Mouse (Mus musculus) frontal cortex, adult 2 months (tissue): ENCODE measurements around the gene S1pr5. TPM values are rescaled to one million over a fixed set of nuclear protein-coding genes. Genes with fewer than 3 reads are reported as not detected.
"Not testable (repeated sequence)": the region's sequence is repeated elsewhere in the genome, so short reads cannot be mapped to it uniquely, and the experiment has no call there.

Experiments
- DNase-seq, 2 experiments: peaks; one replicate each; pipeline ENCODE4 v3.0.0; 2022; ENCODE audit warnings: low spot score in 1 of 2; ENCODE audit errors: extremely low spot score in 1 of 2
- polyA plus RNA-seq: library from polyadenylated mRNA; depleted of rRNA; stranded (reverse); fragments of >200 nt; gene quantifications from 2 replicates; pipeline ENCODE4 v1.2.3, GENCODE M21; 2012

The S1pr5 gene
- polyA plus RNA-seq, 1 experiment: 9.9 TPM

DNA sequence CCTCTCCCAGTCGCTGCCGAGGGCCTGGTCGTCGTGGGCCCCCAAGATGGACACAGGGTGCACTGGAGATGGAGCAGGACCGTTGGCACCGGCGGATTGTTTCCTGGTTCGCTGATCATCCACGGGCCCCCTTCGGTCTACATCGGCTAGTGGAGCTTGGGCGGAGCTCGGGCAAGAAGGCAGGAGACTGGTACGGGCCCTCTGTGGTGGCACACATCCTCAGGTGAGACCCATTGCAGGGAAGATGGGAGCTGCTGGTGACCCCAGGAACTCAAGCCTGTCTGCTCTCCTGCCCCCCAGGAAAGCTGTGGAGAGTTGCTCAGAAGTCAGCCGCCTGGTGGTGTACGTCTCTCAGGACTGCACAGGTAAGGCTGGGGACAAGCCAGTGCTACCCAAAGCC lies 20.1 kb upstream of the S1pr5 start:
- DNase-seq: peak in 1 of 2 experiments; percentile 1

DNA sequence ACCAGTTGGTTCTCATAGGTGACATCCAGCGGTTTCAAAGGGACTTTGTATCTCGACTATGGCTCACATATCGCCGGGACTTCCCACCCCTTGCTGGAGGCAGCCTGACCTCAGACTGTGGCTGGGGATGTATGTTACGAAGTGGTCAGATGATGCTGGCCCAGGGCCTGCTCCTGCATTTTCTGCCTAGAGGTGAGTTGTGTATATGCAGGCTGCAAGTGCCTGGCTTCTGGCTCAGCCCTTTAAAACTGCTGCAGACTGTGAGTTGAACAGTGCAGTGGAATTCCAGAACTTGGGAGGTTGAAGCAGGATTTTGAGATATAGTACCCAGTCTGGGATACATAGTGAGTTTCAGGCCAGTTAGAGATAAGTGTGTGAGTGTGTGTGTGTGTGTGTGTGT lies 18.6 kb upstream of the S1pr5 start:
- DNase-seq: no peak

DNA sequence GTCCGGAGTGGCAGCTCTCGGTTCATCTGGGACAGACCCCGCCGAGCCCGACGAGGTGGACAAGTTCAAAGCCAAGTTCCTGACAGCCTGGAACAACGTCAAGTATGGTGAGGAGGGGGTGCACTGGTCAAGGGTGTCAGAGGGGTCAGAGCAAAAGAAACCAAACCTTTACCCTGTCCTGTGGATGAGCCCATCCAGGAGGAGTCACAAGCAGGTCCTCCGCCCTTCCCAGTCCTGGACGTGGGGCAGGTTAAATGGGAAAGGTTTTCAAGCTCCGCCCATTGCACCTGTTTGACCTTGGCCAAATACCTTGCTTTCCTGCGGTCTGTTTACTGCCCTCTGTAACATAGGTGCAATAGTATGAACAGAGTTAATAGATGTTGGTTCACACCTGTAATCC lies 17.4 kb upstream of the S1pr5 start:
- no peak for DNase-seq

DNA sequence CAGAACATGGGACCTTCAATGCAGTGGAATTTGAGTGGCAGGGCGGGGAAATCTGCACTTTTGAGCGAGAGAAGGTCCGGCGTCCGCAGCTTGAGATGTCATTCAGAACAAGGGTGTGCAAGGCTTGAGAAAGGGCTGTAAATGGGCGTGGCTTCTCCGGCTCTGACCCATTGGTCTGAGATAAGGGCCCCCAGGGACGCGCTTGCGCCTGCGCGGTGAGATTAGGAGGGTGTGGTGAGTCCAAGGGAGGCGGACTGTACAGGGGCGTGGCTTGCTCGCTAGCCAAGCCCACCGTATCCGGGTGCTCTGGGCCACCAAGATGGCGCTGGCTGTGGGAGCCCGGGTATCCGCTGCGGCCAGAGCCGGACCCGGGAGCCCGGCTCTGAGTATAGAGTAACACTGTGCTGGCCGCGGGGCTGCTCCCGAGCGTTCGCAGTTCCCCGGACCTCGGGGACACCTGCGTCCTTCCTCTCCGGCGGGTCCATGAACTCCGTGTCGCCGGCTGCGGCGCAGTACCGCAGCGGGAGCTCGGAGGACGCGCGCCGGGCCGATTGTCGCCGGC lies 16.8 kb upstream of the S1pr5 start, which contains the start of gene Atg4d:
Atg4d (plus strand) TSS at position 294 of the 562 bp plus-strand sequence.
- peak; percentile 95 to 97 for DNase-seq

DNA sequence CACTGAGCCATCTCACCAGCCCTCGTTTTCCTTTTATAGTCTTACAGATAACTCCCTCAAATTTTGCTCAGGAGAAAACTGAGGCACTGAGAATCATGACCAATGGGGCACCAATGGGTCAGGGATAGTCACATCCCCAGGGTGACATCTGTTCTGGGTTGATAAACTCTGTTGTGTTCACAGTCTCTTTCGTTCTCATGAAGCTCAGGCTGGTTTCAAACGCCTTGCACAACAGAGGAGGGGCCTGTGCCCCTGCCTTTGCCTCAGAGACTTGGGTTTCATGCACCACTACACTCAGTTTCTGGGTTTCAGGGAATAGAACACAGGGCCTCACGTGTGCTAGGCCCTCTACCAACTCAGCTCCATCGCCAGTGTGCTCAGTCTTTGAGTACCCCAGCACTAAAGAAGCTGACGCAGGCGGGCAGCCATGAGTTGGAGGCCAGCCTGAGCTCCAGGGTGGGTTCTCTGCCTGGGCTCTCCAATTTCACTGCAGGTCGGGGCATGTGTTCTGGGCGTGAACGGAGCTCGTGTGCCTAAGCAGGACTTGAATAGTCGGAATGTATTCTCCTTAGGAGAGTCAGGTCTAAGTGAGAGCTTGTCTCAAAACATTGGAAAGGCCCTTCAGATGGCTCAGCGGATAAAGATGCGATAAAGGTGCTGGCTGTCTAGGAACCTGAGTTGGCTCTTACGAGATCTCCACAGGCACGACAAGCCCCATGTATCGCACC lies 16.2 kb upstream of the S1pr5 start:
- DNase-seq: no peak

DNA sequence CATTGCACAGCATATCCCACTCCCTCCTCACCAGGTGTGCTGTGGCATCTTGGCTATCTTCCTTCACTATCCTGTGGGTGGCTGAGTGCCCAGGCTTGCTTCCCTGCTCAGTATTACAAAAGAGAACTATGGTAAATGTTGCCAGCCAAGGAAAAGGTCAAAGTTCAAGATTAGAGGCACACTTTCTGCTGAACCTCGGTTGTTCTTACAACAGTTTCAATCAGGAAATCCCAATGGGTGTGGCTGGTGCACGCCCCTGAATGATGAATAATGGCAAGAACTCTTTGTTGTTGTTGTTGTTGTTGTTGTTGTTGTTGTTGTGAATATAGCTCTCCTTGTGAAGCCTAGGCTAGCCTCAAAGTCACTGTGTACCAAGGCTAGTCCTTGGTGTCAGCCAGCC lies 13.6 kb upstream of the S1pr5 start:
- no peak for DNase-seq

DNA sequence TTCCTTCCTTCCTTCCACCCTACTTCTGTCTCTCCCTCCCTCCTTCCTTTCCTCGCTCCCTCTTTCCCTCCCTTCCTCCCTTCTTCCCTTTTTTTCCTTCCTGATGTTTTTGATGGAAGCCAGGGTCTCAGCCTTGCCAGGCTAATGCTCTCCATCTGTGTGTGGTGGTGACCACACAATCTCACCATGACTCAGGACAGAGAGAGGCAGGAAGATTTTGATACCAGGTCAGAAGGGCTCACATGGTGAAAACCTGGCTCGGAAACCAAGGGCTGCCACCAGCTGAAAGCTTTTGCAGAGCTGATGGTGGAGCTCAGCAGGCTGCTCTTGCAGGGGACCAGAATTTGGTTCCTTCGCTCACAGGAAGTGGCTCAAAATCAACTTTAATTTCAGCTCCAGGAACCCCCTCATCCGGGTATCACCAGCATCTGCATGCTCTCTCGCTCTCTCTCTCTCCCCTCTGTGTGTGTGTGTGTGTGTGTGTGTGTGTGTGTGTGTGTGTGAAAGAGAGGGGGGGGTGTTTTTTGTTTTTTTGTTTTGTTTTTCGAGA lies 12.3 kb upstream of the S1pr5 start:
- DNase-seq: no peak

DNA sequence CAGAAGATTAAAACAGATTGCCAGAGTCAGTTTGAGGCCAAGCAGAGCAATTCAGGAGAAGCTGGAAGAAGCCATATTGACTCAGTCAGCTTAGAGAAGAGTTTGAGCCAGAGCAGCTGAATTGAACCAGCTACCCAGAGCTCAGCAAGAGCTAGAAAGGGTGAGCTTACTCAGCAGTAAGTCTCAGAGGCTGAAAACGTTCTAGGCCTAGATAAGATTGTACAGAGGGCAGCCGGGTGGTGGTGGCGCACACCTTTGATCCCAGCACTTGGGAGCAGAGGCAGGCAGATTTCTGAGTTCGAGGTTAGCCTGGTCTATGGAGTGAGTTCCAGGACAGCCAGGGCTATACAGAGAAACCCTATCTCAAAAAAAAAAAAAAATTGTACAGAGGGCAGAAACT lies 8.1 kb upstream of the S1pr5 start:
- not testable (repeated sequence) for DNase-seq

DNA sequence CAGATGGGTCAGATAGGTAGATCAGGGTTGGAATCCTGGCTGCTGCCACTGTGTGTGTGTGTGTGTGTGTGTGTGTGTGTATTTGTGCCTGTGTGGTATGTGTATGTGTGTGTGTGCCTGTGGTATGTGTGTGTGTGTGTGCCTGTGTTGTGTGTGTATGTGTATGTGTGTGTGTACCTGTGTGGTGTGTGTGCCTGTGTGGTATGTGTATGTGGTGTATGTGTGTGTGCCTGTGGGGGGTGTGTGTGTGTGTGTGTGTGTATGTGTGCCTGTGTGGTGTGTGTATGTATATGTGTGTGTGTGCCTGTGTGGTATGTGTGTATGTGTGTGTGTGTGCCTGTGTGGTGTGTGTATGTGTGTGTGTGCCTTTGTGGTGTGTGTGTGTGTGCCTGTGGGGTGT lies 6.4 kb upstream of the S1pr5 start:
- DNase-seq: no peak

DNA sequence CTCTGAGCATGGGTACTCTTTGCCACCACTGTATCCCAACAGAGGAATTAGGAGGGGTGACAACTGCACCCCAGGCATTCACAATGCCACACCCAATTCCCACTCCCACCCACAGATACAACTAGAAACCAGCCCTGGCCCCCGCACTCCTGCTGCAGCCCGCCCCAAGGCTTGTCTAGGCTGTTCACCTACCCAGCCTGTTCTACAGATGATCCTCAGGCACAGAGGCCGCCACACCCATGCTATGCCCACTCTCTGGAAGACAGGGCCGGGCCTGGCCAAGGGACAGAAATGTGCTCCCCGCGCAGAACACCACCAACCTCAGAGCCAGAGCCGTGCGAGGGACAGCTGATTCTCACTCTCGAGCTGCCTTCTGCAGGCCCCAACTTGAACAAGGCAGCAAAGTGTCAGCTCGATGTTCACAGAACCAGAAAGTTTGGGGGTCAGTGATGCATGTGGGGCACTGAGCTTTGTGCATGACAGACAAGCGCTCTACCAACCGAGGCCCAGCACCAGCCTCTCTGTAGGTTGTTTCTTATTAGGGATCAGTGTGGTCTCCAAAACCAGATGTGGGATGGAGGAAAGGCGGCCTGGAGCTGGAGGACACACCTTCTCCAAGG lies 3.0 kb upstream of the S1pr5 start:
- no peak for DNase-seq

DNA sequence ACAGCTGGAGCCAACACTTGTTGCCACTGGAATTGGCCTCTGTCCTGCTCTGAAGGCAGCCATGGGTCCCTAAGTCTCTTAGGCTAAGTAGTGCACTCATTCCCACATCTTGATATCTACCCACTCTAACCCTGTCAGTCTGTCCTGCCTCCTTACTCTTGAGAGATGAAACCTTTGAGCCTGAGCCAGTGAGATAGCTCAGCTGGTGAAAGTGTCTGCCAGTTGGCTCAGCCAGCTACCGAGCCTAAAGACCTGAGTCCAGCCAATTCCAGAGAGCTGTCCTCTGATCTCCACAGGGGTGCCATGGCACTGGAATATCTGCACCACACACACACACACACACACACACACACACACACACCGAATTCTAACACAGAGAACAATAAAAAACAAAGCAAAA lies 2.3 kb upstream of the S1pr5 start:
- DNase-seq: no peak

DNA sequence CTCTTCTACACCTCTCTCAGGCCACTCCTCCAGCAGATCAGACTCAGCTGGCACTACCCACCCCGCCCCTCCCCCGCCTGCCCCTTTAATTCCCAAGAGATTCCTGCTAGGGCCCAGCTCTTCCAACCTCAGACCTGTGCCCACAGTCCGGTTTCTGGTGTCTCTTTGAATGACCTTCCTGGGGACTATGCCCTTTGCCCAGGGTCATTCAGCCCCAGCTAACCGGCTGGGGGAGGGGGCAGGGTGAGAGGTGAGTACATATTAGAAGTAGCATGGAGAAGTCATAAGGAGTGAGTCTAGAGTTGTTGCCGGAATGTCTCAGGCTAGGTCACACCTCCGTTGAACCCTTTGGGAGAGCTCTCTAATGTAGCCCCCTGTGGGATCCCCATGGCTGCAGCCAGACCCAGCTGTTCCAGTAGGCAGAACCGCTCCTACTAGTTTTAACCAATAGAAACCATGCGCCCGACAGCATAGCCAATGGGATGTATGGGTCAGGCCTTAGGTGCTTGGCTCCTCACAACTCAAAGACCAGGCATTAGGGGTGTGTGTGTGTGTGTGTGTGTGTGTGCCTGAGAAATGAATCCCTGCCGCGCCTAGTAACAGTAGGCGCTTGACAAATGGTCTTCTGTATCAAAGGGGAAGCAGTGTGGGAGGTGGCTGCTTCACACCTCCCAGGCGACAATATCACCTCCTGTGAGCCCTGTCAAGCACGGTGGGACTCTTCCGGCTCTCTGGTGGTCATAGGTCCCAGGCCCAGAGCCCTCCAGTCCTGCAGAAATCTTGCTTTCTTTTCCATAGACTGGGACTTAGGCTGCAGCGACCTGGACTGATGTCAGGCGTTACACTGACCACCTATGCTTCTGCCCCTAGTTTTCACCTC lies 1.6 kb upstream of the S1pr5 start:
- no peak for DNase-seq

DNA sequence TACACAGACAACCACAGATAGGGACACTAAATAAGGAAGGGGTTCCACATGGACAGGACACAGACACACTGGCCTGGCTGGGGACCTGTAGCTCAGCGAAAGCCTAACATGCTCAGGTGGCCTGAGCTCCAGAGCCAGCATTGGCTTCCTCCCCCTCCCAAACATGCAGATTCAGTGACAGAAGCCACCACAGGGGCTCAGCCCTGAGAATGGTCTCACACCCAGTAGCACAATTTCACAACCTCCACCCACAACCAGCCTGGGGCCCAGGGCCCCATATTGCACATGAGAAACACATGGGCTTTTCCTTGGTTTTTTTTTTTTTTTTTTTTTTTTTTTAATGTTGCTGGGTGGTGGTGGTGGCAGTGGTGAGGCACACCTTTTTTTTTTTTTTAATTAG lies 1.9 kb downstream of the S1pr5 start:
- no peak for DNase-seq

DNA sequence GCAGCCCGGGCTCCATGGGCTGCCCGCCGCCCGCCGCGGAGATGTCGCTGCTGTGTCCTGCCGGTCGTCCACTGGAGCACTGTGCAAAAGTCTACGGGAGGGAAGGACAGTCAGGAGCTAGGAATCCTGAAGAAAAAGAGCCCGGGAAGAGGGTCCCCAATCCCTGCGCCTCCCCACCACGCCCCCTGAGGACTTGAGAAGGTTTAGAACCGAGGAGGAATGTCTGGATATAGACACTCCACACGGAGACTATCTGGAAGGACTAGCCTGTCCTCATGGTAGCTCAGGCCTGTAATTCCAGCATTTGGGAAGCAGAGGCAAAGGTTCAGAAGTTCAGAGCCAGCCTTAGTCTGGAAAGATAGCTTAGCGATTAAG lies 3.1 kb downstream of the S1pr5 start:
- DNase-seq: no peak

DNA sequence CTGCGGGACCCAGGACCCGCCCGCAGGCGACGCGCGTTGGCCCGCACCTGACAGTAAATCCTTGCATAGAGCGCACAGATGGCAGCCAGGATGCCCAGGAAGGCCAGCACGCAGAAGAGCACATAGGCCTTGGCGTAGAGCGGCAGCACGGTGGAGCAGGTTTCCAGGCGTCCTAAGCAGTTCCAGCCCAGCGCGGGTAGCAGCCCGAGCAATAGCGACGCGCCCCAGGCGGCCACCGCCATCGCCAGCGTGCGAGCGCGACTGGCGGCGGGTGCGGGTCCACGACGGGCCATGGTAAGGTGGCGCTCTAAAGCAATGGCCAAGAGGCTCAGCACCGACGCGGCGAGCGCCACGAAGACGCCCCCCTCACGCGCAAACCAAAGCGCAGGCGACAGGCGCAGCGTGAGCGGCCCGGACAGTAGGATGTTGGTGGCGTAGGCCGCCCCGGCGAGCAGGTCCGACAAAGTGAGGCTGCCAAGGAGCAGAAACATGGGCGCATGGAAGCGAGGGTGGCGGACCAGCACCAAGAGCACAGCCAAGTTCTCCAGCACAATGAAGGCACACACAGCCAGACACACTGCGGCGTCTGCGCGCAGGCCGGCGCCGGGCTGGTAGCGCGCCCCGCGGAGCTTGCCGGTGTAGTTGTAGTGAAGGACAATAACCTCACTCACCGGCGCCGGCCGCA lies 3.7 kb downstream of the S1pr5 start:
- DNase-seq: peak in 1 of 2 experiments; percentile 42

DNA sequence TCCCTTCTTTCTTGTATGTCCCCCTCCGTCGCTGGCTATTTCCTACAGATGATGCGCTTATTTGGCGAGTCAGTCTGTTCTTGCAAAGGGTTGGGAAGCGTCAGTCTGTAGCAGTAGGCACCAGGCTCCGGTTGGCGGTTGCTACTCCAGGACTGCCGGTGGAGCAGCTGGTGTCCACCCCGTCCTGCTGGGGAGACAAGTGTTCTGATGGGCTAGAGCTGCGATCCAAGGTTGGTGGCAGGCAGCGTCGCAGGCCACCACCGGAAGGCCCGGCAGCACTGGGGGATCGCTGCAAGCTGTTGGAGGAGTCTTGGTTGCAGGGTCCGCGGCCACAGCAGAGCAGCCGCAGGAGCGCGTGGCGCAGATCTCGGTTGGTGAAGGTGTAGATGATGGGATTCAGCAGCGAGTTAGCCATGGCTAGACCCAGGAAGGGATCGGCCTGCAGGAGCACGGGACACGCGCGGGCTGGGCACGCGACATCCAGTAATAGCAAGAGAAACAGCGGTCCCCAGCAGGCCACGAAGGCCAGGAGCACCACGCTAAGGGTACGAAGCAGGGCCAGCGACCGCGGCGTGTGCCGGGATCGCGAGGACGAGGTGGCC lies 4.3 kb downstream of the S1pr5 start:
- no peak for DNase-seq

DNA sequence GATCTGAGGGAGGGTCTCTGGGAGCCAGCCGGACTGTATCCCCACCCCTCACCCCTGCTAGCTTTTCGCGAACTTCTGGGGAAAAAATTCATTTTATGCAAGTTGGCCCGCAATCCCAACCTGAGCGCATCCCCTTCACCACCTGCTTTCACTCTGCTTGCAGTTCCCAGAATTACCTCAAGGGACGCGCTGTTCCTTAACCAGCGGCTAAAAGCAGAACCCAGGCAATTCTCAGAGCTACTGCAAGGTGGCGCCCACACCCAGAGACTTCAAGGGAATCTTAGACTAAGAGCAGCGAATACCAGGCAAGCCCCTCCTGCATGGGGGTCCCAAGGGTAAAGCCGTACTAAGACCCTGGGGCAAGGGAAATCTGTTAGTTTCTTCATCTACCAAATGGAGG lies 6.9 kb downstream of the S1pr5 start:
- peak in 1 of 2 experiments; percentile 93 for DNase-seq

DNA sequence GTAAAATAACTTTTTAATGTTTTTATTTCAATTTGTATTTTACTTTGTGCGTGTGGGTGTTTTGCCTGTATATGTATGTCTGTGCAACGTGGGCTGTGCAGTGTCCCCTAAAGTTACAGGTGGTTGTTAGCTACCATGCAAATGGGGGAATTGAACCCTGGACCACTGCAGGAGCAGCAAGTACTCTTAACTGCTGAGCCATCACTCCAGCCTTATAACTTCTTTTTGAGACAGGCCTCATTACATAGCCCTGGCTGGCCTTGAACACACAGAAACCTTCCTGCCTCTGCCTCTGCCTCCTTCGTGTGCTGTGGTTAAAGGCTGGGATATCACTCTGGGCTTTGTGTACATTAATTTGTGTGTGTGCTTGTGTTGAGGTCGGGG lies 8.8 kb downstream of the S1pr5 start:
- no peak for DNase-seq

DNA sequence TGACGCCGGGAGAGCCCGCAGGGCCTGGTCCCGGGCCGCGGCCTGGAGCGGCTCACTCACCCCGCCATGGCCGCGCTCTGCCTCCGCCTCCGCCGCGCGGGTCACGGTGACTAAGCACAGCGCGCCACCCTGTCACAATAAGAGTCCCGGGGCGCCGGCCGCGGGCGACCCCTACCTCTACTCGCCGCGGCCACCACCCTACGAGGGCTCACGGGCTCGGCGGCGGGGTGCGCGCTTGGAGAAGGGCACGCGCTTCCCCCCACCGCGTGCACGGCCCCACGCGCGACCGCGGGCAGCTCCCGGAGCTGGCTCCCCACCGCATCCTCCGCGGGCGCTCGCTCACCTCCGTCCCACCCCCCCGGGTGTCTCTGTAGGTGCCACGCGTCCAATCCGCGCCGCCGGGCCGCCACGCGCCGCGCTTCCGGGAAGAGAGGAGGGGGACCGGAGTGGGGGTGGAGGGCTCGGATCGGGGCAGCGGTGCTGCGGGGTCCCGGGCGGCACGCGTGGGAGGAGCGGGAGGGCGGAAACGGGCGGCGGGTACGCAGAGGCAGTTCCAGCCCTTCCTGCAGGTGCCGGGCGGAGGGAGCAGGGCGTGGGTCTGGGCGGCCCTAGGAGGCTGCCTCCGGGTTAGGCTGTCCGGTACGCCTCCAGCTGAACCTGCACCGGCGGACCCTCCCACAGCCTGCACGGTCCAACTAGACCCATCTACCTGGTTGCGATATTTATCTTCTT lies 9.3 kb downstream of the S1pr5 start, which contains the start of gene Keap1:
Keap1 (minus strand) TSS at position 629 of the 732 bp plus-strand sequence.
- DNase-seq: peak in 1 of 2 experiments; percentile 68
